Mouse (Mus musculus) stomach, embryonic 16.5 days (tissue): Measurements from ENCODE around the gene Scd2. TPM values are rescaled to one million over a fixed set of nuclear protein-coding genes. Genes with fewer than 3 reads are reported as not detected.
A peak's percentile ranks its signal among the peaks of the same experiment; 100 is the strongest.

Source experiments
- ATAC-seq: fragments of 200-750 bp; cut with Nextera tagmentation; 2 replicates; pipeline ENCODE4 v1.8.0; 2017; ENCODE audit warnings: moderate number of reproducible peaks, moderate TSS enrichment; ENCODE audit not compliant: insufficient read depth, low FRiP score
- H3K27ac ChIP-seq: fragments of 300-500 bp; sonication (generic); 2 replicates; pipeline ENCODE4 v1.5.1; 2014; ENCODE audit warnings: low read length
- H3K27me3 ChIP-seq: fragments of 300-500 bp; sonication (generic); 2 replicates; pipeline ENCODE4 v1.6.1; 2014; ENCODE audit warnings: low read length, control low read depth, mixed read lengths; ENCODE audit not compliant: control insufficient read depth, insufficient read depth
- H3K36me3 ChIP-seq: fragments of 300-500 bp; sonication (generic); 2 replicates; pipeline ENCODE4 v1.6.1; 2014; ENCODE audit warnings: low read length; ENCODE audit not compliant: control insufficient read depth, insufficient read depth
- H3K4me1 ChIP-seq: fragments of 300-500 bp; sonication (generic); 2 replicates; pipeline ENCODE4 v1.6.1; 2014; ENCODE audit warnings: low read length, control low read depth, mixed read lengths; ENCODE audit not compliant: control insufficient read depth, insufficient read depth
- H3K4me2 ChIP-seq: fragments of 300-500 bp; sonication (generic); 2 replicates; pipeline ENCODE4 v1.6.1; 2014; ENCODE audit warnings: low read depth, low read length, mixed read lengths
- H3K4me3 ChIP-seq: fragments of 300-500 bp; sonication (generic); replicated peaks from 2 replicates; pipeline ENCODE4 v1.5.1; 2014; ENCODE audit warnings: mild to moderate bottlenecking, low read length
- H3K9ac ChIP-seq: fragments of 300-500 bp; sonication (generic); 2 replicates; pipeline ENCODE4 v1.6.1; 2014; ENCODE audit warnings: low read length
- H3K9me3 ChIP-seq: fragments of 300-500 bp; sonication (generic); replicated peaks from 2 replicates; pipeline ENCODE4 v1.6.1; 2016; ENCODE audit warnings: low read length, control low read depth; ENCODE audit not compliant: control insufficient read depth
- WGBS: fragments of 180-500 bp; shearing (Covaris S2); extraction: QIAGEN DNeasy Blood & Tissue Kit; methylation state at CpG from one replicate; pipeline ENCODE4 v1.1.7; 2014; 5-methylcytosine and 5-hydroxymethylcytosine counted together
- polyA plus RNA-seq: library from polyadenylated mRNA; unstranded; fragments of >200 nt; fragmentation: Nextera tagmentation; extraction: Ambion mirVana; gene quantifications from 2 replicates; pipeline ENCODE4 v1.2.1, GENCODE M21; 2015

The Scd2 gene
- polyA plus RNA-seq, 1 experiment from 2014 or later: 329 TPM

DNA sequence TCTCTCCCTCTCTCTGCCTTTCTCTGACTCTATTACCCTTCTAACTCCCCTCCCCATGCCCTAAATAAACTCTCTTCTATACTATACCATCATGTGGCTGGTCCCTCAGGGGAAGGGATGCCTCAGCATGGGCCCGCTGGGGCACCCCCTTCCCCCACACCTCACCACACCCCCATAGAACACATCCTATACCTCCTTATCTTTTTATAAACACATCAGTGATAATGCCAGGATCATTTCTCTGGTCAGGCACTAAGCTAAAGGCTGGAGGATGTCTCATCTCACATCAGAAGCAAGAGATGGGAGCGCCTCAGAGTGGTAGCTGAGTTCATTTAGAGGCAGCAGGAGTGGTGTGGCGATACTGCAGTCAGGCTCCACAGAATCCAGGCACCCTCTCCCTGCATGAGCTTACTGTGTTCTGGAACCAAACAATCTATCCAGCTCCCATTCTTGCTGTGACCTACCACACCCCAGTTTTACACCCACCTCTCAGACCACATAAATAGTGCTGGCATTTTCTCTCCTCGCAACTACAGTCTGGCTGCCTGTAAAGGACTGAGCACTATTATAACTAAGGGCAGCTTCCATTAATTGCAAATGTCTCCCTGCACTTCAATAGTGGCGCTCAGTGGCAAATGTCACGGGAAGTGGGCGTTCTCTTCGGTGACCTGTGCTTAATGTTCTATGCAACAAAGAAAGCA is 18.0 kb downstream of the Scd2 start:
- Histone ChIP-seq H3K9me3 (no peaks in the 10 kb centered on the region), H3K27ac (peak overlapping the region; percentile 23; the same call in 1 of the 2 replicates), H3K27me3 (no peaks in the 10 kb centered on the region), H3K4me2 (no peak overlapping the region), H3K9ac (no peak overlapping the region), H3K36me3 (no peaks in the 10 kb centered on the region), H3K4me1 (peaks cover 14% of the 10 kb centered on the region), H3K4me3 (no peak overlapping the region)
- 63% methylated on average over 8 of the region's 8 CpGs for WGBS
- ATAC-seq: no peak

DNA sequence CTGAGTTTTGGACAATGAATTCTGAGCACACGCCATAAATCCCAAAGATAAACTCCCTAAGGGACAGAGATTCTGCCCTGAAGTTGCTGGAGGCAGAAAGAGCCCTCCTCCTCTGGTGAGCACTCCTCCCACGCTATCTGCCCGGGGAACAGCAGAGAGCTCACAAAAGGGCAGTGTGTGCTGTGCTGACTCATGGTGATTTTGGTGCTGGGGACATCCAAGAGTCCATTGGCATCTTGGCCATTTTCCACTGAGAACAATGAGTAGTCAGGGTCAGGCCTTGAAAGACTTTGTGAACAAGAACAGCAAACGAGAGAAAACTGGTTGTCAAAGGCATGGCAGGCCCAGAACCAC is 18.5 kb downstream of the Scd2 start:
- H3K27ac ChIP-seq: peak overlapping the region; percentile 23; the same call in 1 of the 2 replicates
- no peaks in the 10 kb centered on the region for H3K9me3 ChIP-seq
- no peaks in the 10 kb centered on the region for H3K36me3 ChIP-seq
- H3K4me2 ChIP-seq: no peak overlapping the region
- no peak overlapping the region for H3K9ac ChIP-seq
- H3K4me1 ChIP-seq: peaks cover 14% of the 10 kb centered on the region
- no peaks in the 10 kb centered on the region for H3K27me3 ChIP-seq
- H3K4me3 ChIP-seq: no peak overlapping the region
- no peak for ATAC-seq
- WGBS: 28% methylated on average over 4 of the region's 4 CpGs

- ATAC-seq: no peak
- no peaks in the 10 kb centered on the region for H3K36me3 ChIP-seq
- no peaks in the 10 kb centered on the region for H3K9me3 ChIP-seq
- H3K27me3 ChIP-seq: no peaks in the 10 kb centered on the region
- H3K4me2 ChIP-seq: no peak overlapping the region
- no peak overlapping the region for H3K9ac ChIP-seq
- peaks cover 14% of the 10 kb centered on the region for H3K4me1 ChIP-seq
- H3K4me3 ChIP-seq: no peak overlapping the region
- WGBS: 75% methylated on average over 3 of the region's 3 CpGs
- H3K27ac ChIP-seq: no peak overlapping the region
These were observed 19.6 kb downstream of the Scd2 start for GRCm38 (mm10) chr19:44313066-44313465.

- no peaks in the 10 kb centered on the region for H3K36me3 ChIP-seq
- peaks cover 14% of the 10 kb centered on the region for H3K4me1 ChIP-seq
- H3K9me3 ChIP-seq: peaks cover 5% of the 10 kb centered on the region
- WGBS: 1% methylated on average over 18 of the region's 18 CpGs
- H3K27me3 ChIP-seq: no peaks in the 10 kb centered on the region
- peak overlapping the region; percentile 76 for H3K9ac ChIP-seq
- H3K4me3 ChIP-seq: peak overlapping the region; percentile 54
- peak overlapping the region; percentile 74 for H3K4me2 ChIP-seq
- peak overlapping the region; percentile 75 for H3K27ac ChIP-seq
- ATAC-seq: peak; percentile 95
These were observed 20.9 kb downstream of the Scd2 start for GRCm38 (mm10) chr19:44314327-44314759.

- peak overlapping the region; percentile 76 for H3K9ac ChIP-seq
- H3K4me2 ChIP-seq: peak overlapping the region; percentile 74
- H3K9me3 ChIP-seq: peaks cover 5% of the 10 kb centered on the region
- H3K36me3 ChIP-seq: no peaks in the 10 kb centered on the region
- peaks cover 14% of the 10 kb centered on the region for H3K4me1 ChIP-seq
- peak overlapping the region; percentile 75 for H3K27ac ChIP-seq
- H3K27me3 ChIP-seq: no peaks in the 10 kb centered on the region
- WGBS: 3% methylated on average over 11 of the region's 11 CpGs
- H3K4me3 ChIP-seq: peak overlapping the region; percentile 54
- peak; percentile 79 for ATAC-seq
These were observed 21.5 kb downstream of the Scd2 start for GRCm38 (mm10) chr19:44314871-44315414.

- H3K36me3 ChIP-seq: no peaks in the 10 kb centered on the region
- no peak overlapping the region for H3K9ac ChIP-seq
- WGBS: 44% methylated on average over 5 of the region's 5 CpGs
These were observed 23.4 kb downstream of the Scd2 start for GRCm38 (mm10) chr19:44316752-44317315.

DNA sequence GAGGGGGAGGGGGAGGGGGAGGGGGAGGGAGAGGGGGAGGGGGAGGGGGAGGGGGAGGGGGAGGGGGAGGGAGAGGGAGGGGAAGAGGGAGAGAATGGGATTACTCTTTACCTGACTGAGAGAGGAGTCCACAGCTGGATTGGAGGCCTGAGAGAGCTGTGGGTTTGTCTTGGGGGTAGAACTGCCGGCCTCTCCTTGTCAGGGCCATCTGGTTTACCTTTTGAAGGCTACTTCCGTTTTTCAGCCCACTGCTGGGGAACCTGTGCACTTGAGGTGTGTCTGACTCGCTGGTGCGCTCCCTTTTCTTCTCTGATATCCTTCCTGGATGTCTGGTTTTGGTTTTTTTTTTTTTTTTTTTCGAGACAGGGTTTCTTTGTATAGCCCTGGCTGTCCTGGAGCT is 23.9 kb downstream of the Scd2 start:
- Histone ChIP-seq H3K4me2 (no peak overlapping the region), H3K27ac (no peak overlapping the region), H3K4me3 (no peak overlapping the region), H3K4me1 (peaks cover 8% of the 10 kb centered on the region), H3K36me3 (no peaks in the 10 kb centered on the region), H3K27me3 (no peaks in the 10 kb centered on the region), H3K9me3 (peaks cover 5% of the 10 kb centered on the region), H3K9ac (no peak overlapping the region)
- WGBS: 64% methylated on average over 5 of the region's 5 CpGs
- no peak for ATAC-seq

More at GRCm38 (mm10) chr19:44316752-44317315, 23.4 kb downstream of the Scd2 start:
- Histone ChIP-seq H3K4me2 (no peak overlapping the region), H3K27ac (no peak overlapping the region), H3K4me3 (no peak overlapping the region), H3K27me3 (no peaks in the 10 kb centered on the region), H3K9me3 (peaks cover 5% of the 10 kb centered on the region), H3K4me1 (peaks cover 11% of the 10 kb centered on the region)
- ATAC-seq: no peak

DNA sequence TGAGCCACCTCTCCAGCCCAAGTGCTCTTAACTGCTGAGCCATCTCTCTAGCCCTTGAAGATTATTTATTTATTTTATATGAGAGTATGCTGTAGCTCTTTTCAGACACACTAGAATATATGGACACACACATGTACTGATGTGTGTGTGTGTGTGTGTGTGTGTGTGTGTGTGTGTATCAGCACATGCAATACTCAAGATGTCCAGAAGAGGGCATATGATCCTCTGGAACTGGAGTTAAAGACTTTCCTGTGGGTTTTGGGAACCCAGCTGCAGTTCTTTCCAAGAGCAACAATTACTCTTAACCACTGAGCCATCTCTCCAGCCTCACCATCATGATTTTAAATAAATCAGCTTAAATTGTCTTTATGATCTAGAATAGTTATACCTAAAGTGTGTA is 25.1 kb downstream of the Scd2 start:
- Histone ChIP-seq H3K4me3 (no peak overlapping the region), H3K9me3 (peaks cover 5% of the 10 kb centered on the region), H3K4me1 (peaks cover 8% of the 10 kb centered on the region), H3K27me3 (no peaks in the 10 kb centered on the region), H3K4me2 (no peak overlapping the region), H3K9ac (no peak overlapping the region), H3K36me3 (no peaks in the 10 kb centered on the region), H3K27ac (no peak overlapping the region)
- ATAC-seq: no peak

- H3K9ac ChIP-seq: no peak overlapping the region
- H3K36me3 ChIP-seq: no peaks in the 10 kb centered on the region
- H3K4me3 ChIP-seq: no peak overlapping the region
- H3K4me2 ChIP-seq: no peak overlapping the region
- peaks cover 5% of the 10 kb centered on the region for H3K9me3 ChIP-seq
- no peaks in the 10 kb centered on the region for H3K4me1 ChIP-seq
- no peak overlapping the region for H3K27ac ChIP-seq
- ATAC-seq: no peak
- WGBS: 85% methylated on average over 3 of the region's 3 CpGs
- no peaks in the 10 kb centered on the region for H3K27me3 ChIP-seq
These were observed 26.8 kb downstream of the Scd2 start for GRCm38 (mm10) chr19:44320316-44320715.
